Mouse (Mus musculus) hematopoietic stem cell, adult 5-6 weeks (primary cell): ENCODE data around the gene Nectin2. TPM values are rescaled to one million over a fixed set of nuclear protein-coding genes. Genes with fewer than 3 reads are reported as not detected.

Experiments
- ATAC-seq, 2 experiments: fragments of 125-278 bp in 1 of 2; replicated peaks in 1 of 2; 2 replicates each; pipeline ENCODE4 v1.8.0; 2016 to 2017; ENCODE audit warnings: inconsistent platforms in 2 of 2, mild to moderate bottlenecking in 2 of 2, moderate number of reproducible peaks in 2 of 2, low read depth in 1 of 2, moderate TSS enrichment in 1 of 2; ENCODE audit not compliant: low FRiP score in 2 of 2, poor library complexity in 2 of 2, severe bottlenecking in 2 of 2, insufficient read depth in 1 of 2, low TSS enrichment in 1 of 2
- total RNA-seq: library from RNA; stranded (forward); fragments of 172-1452, 232-1000 nt; gene quantifications from 2 replicates; pipeline ENCODE4 v1.2.3, GENCODE M21; 2017

Gene Nectin2
- total RNA-seq, 1 experiment from 2014 or later = 2.0 TPM

DNA sequence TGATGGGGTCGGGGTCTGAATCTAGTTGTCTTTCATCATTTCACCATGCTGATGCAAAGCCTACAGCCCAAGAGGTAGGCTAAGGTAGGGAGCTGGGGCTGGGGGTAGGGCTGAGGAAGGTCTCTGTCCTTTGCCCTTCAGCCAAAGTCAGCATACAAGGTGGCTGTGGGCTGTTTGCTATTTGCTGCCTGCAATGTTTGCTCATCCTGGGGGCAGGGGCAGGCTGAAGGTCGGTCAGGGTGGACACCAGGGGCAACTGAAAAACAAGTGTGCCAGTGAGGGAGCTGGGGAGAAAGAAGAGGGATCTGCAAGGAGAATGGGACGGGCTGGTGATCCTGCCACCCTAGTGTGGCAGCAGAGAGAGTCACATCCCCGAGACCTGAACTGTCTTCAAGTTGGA lies 64.9 kb downstream of the Nectin2 start:
- ATAC-seq = no peak

DNA sequence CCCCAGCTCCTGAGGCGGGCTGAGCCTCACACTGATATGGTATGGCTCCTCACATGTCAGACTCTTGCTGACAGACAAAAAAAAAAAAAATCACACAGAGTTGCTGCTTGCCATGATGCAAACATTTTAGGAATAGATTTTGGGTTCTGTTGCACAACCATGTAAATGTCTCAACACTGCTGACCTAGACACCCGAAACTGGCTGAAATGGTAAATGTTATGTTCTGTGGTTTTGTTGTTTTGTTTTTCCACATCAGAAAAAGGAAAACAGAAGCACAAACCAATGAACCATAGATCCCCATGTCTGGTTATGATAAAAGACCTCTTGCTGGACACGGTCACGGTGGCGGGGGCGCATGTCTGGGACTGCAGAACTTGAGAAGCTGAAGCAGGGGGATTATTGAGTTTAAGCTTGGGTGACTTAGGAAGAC lies 66.5 kb downstream of the Nectin2 start:
- ATAC-seq = no peak; a peak in 1 of 4 replicates

- ATAC-seq = no peak
These were observed 67.3 kb downstream of the Nectin2 start for GRCm38 (mm10) chr7:19682979-19683378.

DNA sequence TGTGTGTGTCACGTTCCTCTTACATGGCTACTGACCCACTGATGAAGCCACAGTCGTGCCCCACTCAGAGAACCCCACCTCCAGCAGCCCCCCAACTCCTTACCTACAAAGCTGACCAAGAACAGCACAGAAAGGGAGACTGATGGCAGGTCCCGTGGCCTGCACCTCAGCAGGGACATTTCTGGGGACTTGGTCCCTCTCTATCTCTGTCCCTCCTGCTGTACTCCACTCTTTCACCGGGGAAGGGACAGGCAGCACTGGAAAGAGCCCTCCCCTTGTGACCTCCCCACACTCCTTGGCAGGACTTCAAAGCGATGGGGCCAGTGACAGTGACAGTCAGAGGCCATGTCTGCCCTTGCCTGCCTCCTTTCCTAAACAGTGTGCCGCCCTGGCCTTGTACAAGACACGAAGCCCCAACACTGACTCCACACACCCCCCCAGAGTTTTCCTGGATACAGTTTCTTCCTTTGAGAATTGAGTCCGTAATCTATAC lies 69.0 kb downstream of the Nectin2 start, which contains the start of the genes Gm44805 and Apoc4:
Gene Gm44805 (minus strand): TSS at position 222 of the 493 bp plus-strand sequence.
Gene Apoc4 (minus strand): TSS at position 278 of the 493 bp plus-strand sequence.
- no peak for ATAC-seq

GRCm38 (mm10) chr7:19680702-19681101 lies 69.6 kb downstream of the Nectin2 start:
- ATAC-seq = no peak

GRCm38 (mm10) chr7:19678901-19679300 lies 71.4 kb downstream of the Nectin2 start:
- no peak for ATAC-seq

GRCm38 (mm10) chr7:19677872-19678271 lies 72.4 kb downstream of the Nectin2 start, which contains the start of gene Apoc2:
Gene Apoc2, minus strand, starts transcription at chr7:19677941.
- no peak for ATAC-seq

DNA sequence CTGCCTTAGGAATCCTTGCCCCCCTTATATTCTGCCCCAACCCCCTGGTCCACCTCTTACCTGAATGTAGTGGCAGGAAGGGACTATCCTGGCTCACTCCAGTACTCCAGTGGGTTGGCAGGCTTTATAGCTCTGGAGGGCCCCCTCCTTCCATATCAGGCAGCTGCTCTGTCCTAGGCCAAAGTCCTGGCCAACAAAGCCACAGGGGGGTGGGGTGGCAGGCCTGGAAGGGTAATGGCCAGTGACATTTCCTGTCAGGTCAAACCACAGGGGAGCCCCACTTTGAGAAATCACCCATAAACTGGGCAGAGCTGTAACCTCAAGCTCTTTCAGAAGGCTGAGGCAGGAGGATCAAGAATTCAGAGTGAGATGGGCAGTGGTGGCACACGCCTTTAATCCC lies 73.6 kb downstream of the Nectin2 start:
- no peak for ATAC-seq

DNA sequence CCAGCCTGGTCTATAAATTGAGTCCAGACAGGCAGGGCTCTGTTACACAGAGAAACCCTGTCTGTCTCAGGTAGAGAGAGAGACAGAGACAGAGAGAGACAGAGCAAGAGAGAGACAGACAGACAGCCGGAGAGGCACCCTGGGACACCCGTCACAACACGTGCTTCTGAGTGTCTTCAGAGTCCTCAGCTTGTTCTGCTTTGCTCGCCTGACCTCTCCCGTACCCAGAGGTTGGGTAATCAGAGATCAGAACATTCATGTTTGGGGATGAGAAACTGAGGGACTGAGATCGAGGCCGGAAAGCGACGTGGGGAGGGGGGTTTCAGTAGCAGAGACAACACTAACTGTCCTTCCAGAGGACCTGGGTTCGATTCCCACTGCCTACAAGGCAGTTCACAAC lies 74.5 kb downstream of the Nectin2 start:
- no peak for ATAC-seq

DNA sequence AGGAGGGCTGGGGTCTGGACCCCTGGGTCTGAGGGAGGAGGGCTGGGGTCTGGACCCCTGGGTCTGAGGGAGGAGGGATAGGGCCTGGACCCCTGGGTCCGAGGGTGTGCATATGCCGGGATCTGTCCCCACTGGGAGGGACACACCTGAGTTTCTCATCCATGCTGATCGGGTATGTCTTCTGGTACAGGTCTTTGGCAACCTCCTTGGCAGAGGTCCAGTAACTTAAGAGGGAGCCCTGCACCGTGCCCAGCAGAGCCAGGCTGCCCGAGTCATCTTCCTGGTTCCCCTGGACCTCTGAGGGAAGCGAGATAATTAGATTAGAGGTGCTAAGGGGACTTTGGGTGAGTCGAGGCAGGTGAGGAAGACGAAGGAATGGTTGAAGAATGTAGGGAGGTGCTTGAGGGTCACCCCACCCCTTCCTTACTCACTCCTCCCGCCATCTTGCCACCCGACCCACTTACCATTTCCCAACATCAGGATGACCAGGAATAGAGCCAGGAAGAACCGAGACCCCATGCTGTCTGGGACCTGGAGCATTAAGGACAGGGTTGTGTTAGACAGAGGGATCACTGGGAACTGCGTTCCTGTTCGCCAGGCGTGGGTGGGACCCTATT lies 77.1 kb downstream of the Nectin2 start:
- no peak for ATAC-seq

GRCm38 (mm10) chr7:19671511-19671910 lies 78.8 kb downstream of the Nectin2 start:
- ATAC-seq = no peak

- ATAC-seq = peak; percentile 71 to 74
These were observed 81.1 kb downstream of the Nectin2 start for GRCm38 (mm10) chr7:19668947-19669721.

DNA sequence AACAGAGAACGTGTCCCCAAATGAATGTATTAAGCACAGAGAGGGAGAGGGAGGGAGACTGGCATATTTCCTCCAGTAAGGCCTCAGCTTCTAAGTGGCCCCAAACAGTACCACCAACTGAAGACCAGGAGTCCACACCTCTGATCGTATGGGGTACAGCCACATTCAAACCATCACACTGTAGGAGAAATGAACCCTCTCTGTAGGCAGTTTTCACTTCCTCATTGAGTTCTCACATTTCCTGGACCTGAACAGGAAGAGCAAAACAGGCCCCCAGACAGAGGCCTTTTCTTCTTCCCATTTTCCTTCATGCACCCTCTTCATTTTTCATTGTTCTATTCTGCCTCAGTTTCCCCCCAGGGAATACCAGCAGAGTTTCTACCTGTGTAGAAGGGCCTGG lies 82.8 kb downstream of the Nectin2 start:
- no peak for ATAC-seq

GRCm38 (mm10) chr7:19666750-19667149 lies 83.5 kb downstream of the Nectin2 start:
- ATAC-seq = no peak

Other genes with a start within 250 kb of the Nectin2 start
- 1.4 and 2.1 TPM in 2 replicates for gene Bloc1s3, start 242.1 kb downstream of the Nectin2 start, total RNA-seq
- 24.2 and 30.8 TPM in 2 replicates for gene Trappc6a, start 242.1 kb downstream of the Nectin2 start, total RNA-seq
- gene Nkpd1, start 232.6 kb downstream of the Nectin2 start, total RNA-seq = 0.44 TPM in 1 of 2 replicates, not detected in the other
- 12.2 and 16.3 TPM in 2 replicates for gene Ppp1r37, start 187.4 kb downstream of the Nectin2 start, total RNA-seq
- gene Zfp296, start 173.2 kb downstream of the Nectin2 start, total RNA-seq = 5.3 and 5.9 TPM in 2 replicates
- 35.4 and 44.9 TPM in 2 replicates for gene Gemin7, start 172.9 kb downstream of the Nectin2 start, total RNA-seq
- 40.1 and 51.3 TPM in 2 replicates for gene Clasrp, start 146.0 kb downstream of the Nectin2 start, total RNA-seq
- gene Relb, start 121.0 kb downstream of the Nectin2 start, total RNA-seq = 8.7 and 12.4 TPM in 2 replicates
- gene Clptm1, start 85.5 kb downstream of the Nectin2 start, total RNA-seq = 21.4 and 26.4 TPM in 2 replicates
- 6.1 TPM in 1 of 2 replicates, not detected in the other for gene Apoc2, start 72.5 kb downstream of the Nectin2 start, total RNA-seq
- not detected in 2 replicates for gene Gm44805, start 69.1 kb downstream of the Nectin2 start, total RNA-seq
- gene Apoc4, start 69.0 kb downstream of the Nectin2 start, total RNA-seq = not detected in 2 replicates
- not detected in 2 replicates for gene Apoc1, start 57.8 kb downstream of the Nectin2 start, total RNA-seq
- 167 and 314 TPM in 2 replicates for gene Apoe, start 51.3 kb downstream of the Nectin2 start, total RNA-seq
- 24.6 and 29.0 TPM in 2 replicates for gene Tomm40, start 35.0 kb downstream of the Nectin2 start, total RNA-seq
- 2.3 and 4.2 TPM in 2 replicates for gene Bcam, start 20.5 kb upstream of the Nectin2 start, total RNA-seq
- gene Cblc, start 46.3 kb upstream of the Nectin2 start, total RNA-seq = not detected in 2 replicates
- gene Bcl3, start 72.3 kb upstream of the Nectin2 start, total RNA-seq = 3.0 and 5.3 TPM in 2 replicates
- gene Gm19345, start 101.5 kb upstream of the Nectin2 start, total RNA-seq = not detected in 2 replicates
- 0.10 and 0.38 TPM in 2 replicates for gene Ceacam16, start 110.8 kb upstream of the Nectin2 start, total RNA-seq
- gene Ceacam19, start 137.5 kb upstream of the Nectin2 start, total RNA-seq = not detected in 2 replicates
- 11.1 and 13.4 TPM in 2 replicates for gene Pvr, start 170.7 kb upstream of the Nectin2 start, total RNA-seq
- gene Igsf23, start 200.3 kb upstream of the Nectin2 start, total RNA-seq = not detected in 2 replicates
- gene Ceacam20, start 214.9 kb upstream of the Nectin2 start, total RNA-seq = not detected in 2 replicates
- not detected in 2 replicates for gene Nlrp9b, start 241.0 kb upstream of the Nectin2 start, total RNA-seq